In genomic region chr5:114653656-114654437, GRCm38 (mm10) we compare ENCODE assay signal across 20 mouse cellular contexts. TPM values are rescaled to one million over a fixed set of nuclear protein-coding genes. Genes with fewer than 3 reads are reported as not detected.
DNase-seq lines count a peak whose midpoint lies in the region; ATAC-seq and TF ChIP-seq lines count a peak whose summit lies in the region.
"Had no signal": no experiment of that assay in that cellular context is flagged by ENCODE, and none has a peak within 500 bp of the region (broad histone marks: within the 10 kb centered on the region; RNA-seq: fewer than 3 reads in every experiment).

No protein-coding gene starts in this region.

- no peak for DNase-seq in liver, embryonic 11.5 days (ENCODE audit: low spot score)
- DNase-seq in heart, postnatal 10 days = peak; percentile 40 to 45
- peak; percentile 23 for DNase-seq in lung, postnatal 0 days (ENCODE audit: low spot score)
- no peak for DNase-seq in embryonic facial prominence, embryonic 10.5 days (ENCODE audit: low spot score)
- no peak for DNase-seq in thymus, postnatal 25 days
- DNase-seq in adrenal gland, postnatal 10 days = no peak
- DNase-seq: adrenal gland, postnatal 14 days; cerebellum, postnatal 10 days; gastrocnemius, postnatal 14 days; thymus, postnatal 14 days had no signal

- 0 out of 2 replicates have a peak overlapping the region, but pooled peaks have one; percentile 20 for H3K9ac ChIP-seq in liver, embryonic 11.5 days (ENCODE audit: low read depth, low read length)
- H3K9ac ChIP-seq in liver, embryonic 12.5 days = no peak overlapping the region
- H3K9ac ChIP-seq in lung, postnatal 0 days (replicated peaks; ENCODE audit: low read depth) = no peak overlapping the region
- H3K9ac ChIP-seq: limb, embryonic 12.5 days; lung, embryonic 15.5 days had no signal

- H3K4me1 ChIP-seq in liver, embryonic 11.5 days (replicated peaks; ENCODE audit: control insufficient read depth, insufficient read depth, low read length) = peaks cover 15% of the 10 kb centered on the region
- peaks cover 31% of the 10 kb centered on the region for H3K4me1 ChIP-seq in liver, embryonic 12.5 days
- H3K4me1 ChIP-seq in lung, postnatal 0 days (ENCODE audit: insufficient read depth, low read depth, low read length) = no peaks in the 10 kb centered on the region; the same call in 1 of the 2 replicates
- peaks cover 54% of the 10 kb centered on the region for H3K4me1 ChIP-seq in embryonic facial prominence, embryonic 10.5 days

- ATAC-seq in liver, embryonic 11.5 days (replicated peaks; ENCODE audit: low FRiP score) = no peak
- no peak for ATAC-seq in liver, embryonic 12.5 days
- peak; percentile 54 for ATAC-seq in lung, postnatal 0 days
- ATAC-seq: CD4-positive, CD25-positive, alpha-beta regulatory T cell, adult 4 months; forebrain, embryonic 14.5 days had no signal

- no peak overlapping the region for H3K27ac ChIP-seq in liver, embryonic 11.5 days (ENCODE audit: low read depth, low read length)
- no peak overlapping the region for H3K27ac ChIP-seq in liver, embryonic 12.5 days
- H3K27ac ChIP-seq in lung, postnatal 0 days (ENCODE audit: low read length) = no peak overlapping the region
- H3K27ac ChIP-seq in embryonic facial prominence, embryonic 10.5 days (replicated peaks) = no peak overlapping the region
- H3K27ac ChIP-seq: hindbrain, embryonic 10.5 days; limb, embryonic 12.5 days; lung, embryonic 15.5 days; stomach, postnatal 0 days had no signal

- H3K36me3 ChIP-seq in liver, embryonic 11.5 days (ENCODE audit: control insufficient read depth, insufficient read depth, low read length) = no peaks in the 10 kb centered on the region
- H3K36me3 ChIP-seq in liver, embryonic 12.5 days = no peaks in the 10 kb centered on the region
- H3K36me3 ChIP-seq in lung, postnatal 0 days (ENCODE audit: insufficient read depth, low read length) = no peaks in the 10 kb centered on the region
- no peaks in the 10 kb centered on the region for H3K36me3 ChIP-seq in embryonic facial prominence, embryonic 10.5 days (replicated peaks)
- H3K36me3 ChIP-seq: hindbrain, embryonic 10.5 days; limb, embryonic 12.5 days; lung, embryonic 15.5 days had no signal

- H3K27me3 ChIP-seq in liver, embryonic 11.5 days (replicated peaks; ENCODE audit: control insufficient read depth, insufficient read depth, low read length) = peaks cover 44% of the 10 kb centered on the region
- peaks cover 78% of the 10 kb centered on the region for H3K27me3 ChIP-seq in liver, embryonic 12.5 days (replicated peaks)
- 0 out of 2 replicates have a peak, but pooled peaks cover 10% of the 10 kb centered on the region for H3K27me3 ChIP-seq in lung, postnatal 0 days (replicated peaks; ENCODE audit: insufficient read depth, low read length)
- H3K27me3 ChIP-seq in embryonic facial prominence, embryonic 10.5 days (replicated peaks; ENCODE audit: low read depth, poor library complexity, severe bottlenecking) = peaks cover 94% of the 10 kb centered on the region

- TF ChIP-seq EP300 in lung, postnatal 0 days (IDR thresholded peaks at IDR 0.05) = no peak

- intact Hi-C loops in heart, postnatal 10 days (cut with DNase I) = no loop called here

- H3K4me3 ChIP-seq in liver, embryonic 11.5 days (ENCODE audit: low read depth, low read length) = no peak overlapping the region
- H3K4me3 ChIP-seq in liver, embryonic 12.5 days = no peak overlapping the region
- no peak overlapping the region for H3K4me3 ChIP-seq in lung, postnatal 0 days (ENCODE audit: low read depth, low read length)
- no peak overlapping the region for H3K4me3 ChIP-seq in embryonic facial prominence, embryonic 10.5 days
- H3K4me3 ChIP-seq: hindbrain, embryonic 10.5 days; limb, embryonic 12.5 days; lung, embryonic 15.5 days; myocyte had no signal

- no peaks in the 10 kb centered on the region for H3K9me3 ChIP-seq in liver, embryonic 11.5 days (ENCODE audit: control insufficient read depth, low read length)
- no peaks in the 10 kb centered on the region for H3K9me3 ChIP-seq in liver, embryonic 12.5 days (replicated peaks)
- no peaks in the 10 kb centered on the region for H3K9me3 ChIP-seq in lung, postnatal 0 days (ENCODE audit: low read length)
- no peaks in the 10 kb centered on the region for H3K9me3 ChIP-seq in embryonic facial prominence, embryonic 10.5 days
- H3K9me3 ChIP-seq: hindbrain, embryonic 10.5 days; limb, embryonic 12.5 days; lung, embryonic 15.5 days had no signal

- TF ChIP-seq CTCF in lung, postnatal 0 days (IDR thresholded peaks at IDR 0.05) = no peak

- WGBS in liver, embryonic 11.5 days = 65% methylated on average over 12 of the region's 15 CpGs
- WGBS in liver, embryonic 12.5 days (ENCODE audit: insufficient replicate concordance) = 52% methylated on average over 13 of the region's 15 CpGs
- WGBS in lung, postnatal 0 days = 67% methylated on average over 12 of the region's 15 CpGs
- 69% methylated on average over 15 of the region's 15 CpGs for WGBS in embryonic facial prominence, embryonic 10.5 days

- H3K4me2 ChIP-seq in liver, embryonic 11.5 days = no peak overlapping the region
- H3K4me2 ChIP-seq in liver, embryonic 12.5 days = no peak overlapping the region
- no peak overlapping the region for H3K4me2 ChIP-seq in lung, postnatal 0 days (replicated peaks; ENCODE audit: low read depth, low read length)
- H3K4me2 ChIP-seq: limb, embryonic 12.5 days; lung, embryonic 15.5 days; midbrain, embryonic 11.5 days had no signal

RNA-seq across cellular contexts. Expression of gene Trpv4, which starts 4.4 kb away (rescaled TPM):
- 0.56 and 0.78 TPM in 2 replicates for polyA plus RNA-seq in liver, embryonic 11.5 days (2014; fragmentation: Nextera tagmentation; extraction: Ambion mirVana)
- polyA plus RNA-seq in liver, embryonic 12.5 days (2016; fragmentation: Nextera tagmentation; extraction: Ambion mirVana) = 0.19 and 0.29 TPM in 2 replicates
- 1 to 10 TPM; 2.9 to 6.0 TPM for total RNA-seq in heart, postnatal 10 days (2021)
- 2.2 and 3.4 TPM in 2 replicates for polyA plus RNA-seq in lung, postnatal 0 days (2015; fragmentation: Nextera tagmentation; extraction: Ambion mirVana)
- polyA plus RNA-seq in embryonic facial prominence, embryonic 10.5 days (2016; fragmentation: Nextera tagmentation; extraction: Ambion mirVana) = 0.75 and 0.91 TPM in 2 replicates
- 1 to 10 TPM; 2.8 to 2.9 TPM for total RNA-seq in adrenal gland, postnatal 10 days (2021)
- total RNA-seq: MEL had no signal

RNA-seq across cellular contexts. Expression of gene Gltp, which starts 36.9 kb away (rescaled TPM):
- polyA plus RNA-seq in liver, embryonic 11.5 days (2014; fragmentation: Nextera tagmentation; extraction: Ambion mirVana) = 51.3 and 53.4 TPM in 2 replicates
- polyA plus RNA-seq in liver, embryonic 12.5 days (2016; fragmentation: Nextera tagmentation; extraction: Ambion mirVana) = 41.9 and 44.0 TPM in 2 replicates
- 10 to 100 TPM; 20.6 to 21.5 TPM for total RNA-seq in heart, postnatal 10 days (2021)
- polyA plus RNA-seq in lung, postnatal 0 days (2015; fragmentation: Nextera tagmentation; extraction: Ambion mirVana) = 88.2 and 89.4 TPM in 2 replicates
- polyA plus RNA-seq in embryonic facial prominence, embryonic 10.5 days (2016; fragmentation: Nextera tagmentation; extraction: Ambion mirVana) = 75.1 and 79.0 TPM in 2 replicates
- 10 to 100 TPM; 31.2 to 38.3 TPM for total RNA-seq in adrenal gland, postnatal 10 days (2021)

RNA-seq across cellular contexts. Expression of gene Tchp, which starts 53.7 kb away (rescaled TPM):
- polyA plus RNA-seq in liver, embryonic 11.5 days (2014; fragmentation: Nextera tagmentation; extraction: Ambion mirVana) = 7.9 and 11.4 TPM in 2 replicates
- 6.2 and 7.5 TPM in 2 replicates for polyA plus RNA-seq in liver, embryonic 12.5 days (2016; fragmentation: Nextera tagmentation; extraction: Ambion mirVana)
- 1 to 10 TPM; 5.1 to 5.7 TPM for total RNA-seq in heart, postnatal 10 days (2021)
- 9.4 and 10.0 TPM in 2 replicates for polyA plus RNA-seq in lung, postnatal 0 days (2015; fragmentation: Nextera tagmentation; extraction: Ambion mirVana)
- polyA plus RNA-seq in embryonic facial prominence, embryonic 10.5 days (2016; fragmentation: Nextera tagmentation; extraction: Ambion mirVana) = 20.7 and 22.0 TPM in 2 replicates
- 10 to 100 TPM in 1 of 2 experiments, 1 to 10 TPM in 1; 5.7 to 11.7 TPM for total RNA-seq in adrenal gland, postnatal 10 days (2021)

Comparison
In these comparisons a context has a peak if more than half of its experiments do, and no peak if none do; other contexts are left out.
1. DNase-seq: peak in heart, postnatal 10 days (2 of 2) and lung, postnatal 0 days (single experiment); none in liver, embryonic 11.5 days (single experiment), embryonic facial prominence, embryonic 10.5 days (single experiment), thymus, postnatal 25 days (single experiment) and adrenal gland, postnatal 10 days (single experiment).